Mouse (Mus musculus): ENCODE measurements around the gene Acap2. TPM values are rescaled to one million over a fixed set of nuclear protein-coding genes. Genes with fewer than 3 reads are reported as not detected.

Acap2 gene
- polyA plus RNA-seq, 1 experiment = 0.18 TPM

GRCm38 (mm10) chr16:31094036-31094435 is 107.0 kb downstream of the Acap2 start:
- Histone ChIP-seq H3K4me1 (ENCODE audit: control insufficient read depth) (no peaks in the 10 kb centered on the region), H3K36me3 (ENCODE audit: control insufficient read depth) (peaks cover 4% of the 10 kb centered on the region), H3K27me3 (ENCODE audit: control insufficient read depth) (no peaks in the 10 kb centered on the region), H3K4me3 (replicated peaks) (no peak overlapping the region), H3K9me3 (ENCODE audit: control insufficient read depth, low read length) (no peaks in the 10 kb centered on the region)
- TF ChIP-seq GATA1 (IDR thresholded peaks at IDR 0.05; ENCODE audit: low read length) (no peak), TAL1 (IDR thresholded peaks at IDR 0.05; ENCODE audit: low read length) (no peak)

- Histone ChIP-seq H3K4me3 (replicated peaks) (no peak overlapping the region), H3K9me3 (ENCODE audit: control insufficient read depth, low read length) (no peaks in the 10 kb centered on the region), H3K27me3 (ENCODE audit: control insufficient read depth) (no peaks in the 10 kb centered on the region), H3K4me1 (ENCODE audit: control insufficient read depth) (no peaks in the 10 kb centered on the region), H3K36me3 (ENCODE audit: control insufficient read depth) (peaks cover 3% of the 10 kb centered on the region)
- no peak for TF ChIP-seq TAL1 (IDR thresholded peaks at IDR 0.05; ENCODE audit: low read length)
- no peak for TF ChIP-seq GATA1 (IDR thresholded peaks at IDR 0.05; ENCODE audit: low read length)
These were observed 107.9 kb downstream of the Acap2 start for GRCm38 (mm10) chr16:31093186-31093585.

- Histone ChIP-seq H3K4me1 (ENCODE audit: control insufficient read depth) (peaks cover 25% of the 10 kb centered on the region), H3K9me3 (ENCODE audit: control insufficient read depth, low read length) (no peaks in the 10 kb centered on the region), H3K4me3 (replicated peaks) (no peak overlapping the region), H3K36me3 (ENCODE audit: control insufficient read depth) (peaks cover 3% of the 10 kb centered on the region), H3K27me3 (ENCODE audit: control insufficient read depth) (no peaks in the 10 kb centered on the region)
- TF ChIP-seq TAL1 (IDR thresholded peaks at IDR 0.05; ENCODE audit: low read length) (no peak), GATA1 (IDR thresholded peaks at IDR 0.05; ENCODE audit: low read length) (no peak)
These were observed 119.2 kb downstream of the Acap2 start for GRCm38 (mm10) chr16:31081891-31082290.

GRCm38 (mm10) chr16:31081125-31081664 is 119.8 kb downstream of the Acap2 start, which contains the start of gene Xxylt1:
Gene Xxylt1 (minus strand): TSS chr16:31081432.
- peaks cover 25% of the 10 kb centered on the region for H3K4me1 ChIP-seq (ENCODE audit: control insufficient read depth)

GRCm38 (mm10) chr16:31080573-31081051 is 120.4 kb downstream of the Acap2 start:
- Histone ChIP-seq H3K4me1 (ENCODE audit: control insufficient read depth) (peaks cover 25% of the 10 kb centered on the region), H3K27me3 (ENCODE audit: control insufficient read depth) (no peaks in the 10 kb centered on the region), H3K9me3 (ENCODE audit: control insufficient read depth, low read length) (no peaks in the 10 kb centered on the region), H3K4me3 (replicated peaks) (peak overlapping the region; percentile 75), H3K36me3 (ENCODE audit: control insufficient read depth) (peaks cover 3% of the 10 kb centered on the region)
- no peak for TF ChIP-seq GATA1 (IDR thresholded peaks at IDR 0.05; ENCODE audit: low read length)
- TF ChIP-seq TAL1 (IDR thresholded peaks at IDR 0.05; ENCODE audit: low read length) = no peak

More at GRCm38 (mm10) chr16:31081125-31081664, 119.8 kb downstream of the Acap2 start, which contains the start of gene Xxylt1:
- TF ChIP-seq TAL1 (IDR thresholded peaks at IDR 0.05; ENCODE audit: low read length) = no peak
- TF ChIP-seq GATA1 (IDR thresholded peaks at IDR 0.05; ENCODE audit: low read length) = peak; percentile 49; the same call in 1 of the 2 replicates
- Histone ChIP-seq H3K36me3 (ENCODE audit: control insufficient read depth) (peaks cover 3% of the 10 kb centered on the region), H3K9me3 (ENCODE audit: control insufficient read depth, low read length) (no peaks in the 10 kb centered on the region), H3K4me3 (replicated peaks) (peak within 1 kb of the TSS; percentile 75), H3K27me3 (ENCODE audit: control insufficient read depth) (no peaks in the 10 kb centered on the region)

- Histone ChIP-seq H3K36me3 (ENCODE audit: control insufficient read depth) (peaks cover 3% of the 10 kb centered on the region), H3K4me3 (replicated peaks) (no peak overlapping the region), H3K27me3 (ENCODE audit: control insufficient read depth) (no peaks in the 10 kb centered on the region), H3K9me3 (ENCODE audit: control insufficient read depth, low read length) (no peaks in the 10 kb centered on the region), H3K4me1 (ENCODE audit: control insufficient read depth) (peaks cover 25% of the 10 kb centered on the region)
- TF ChIP-seq TAL1 (IDR thresholded peaks at IDR 0.05; ENCODE audit: low read length) (no peak), GATA1 (IDR thresholded peaks at IDR 0.05; ENCODE audit: low read length) (no peak)
These were observed 123.6 kb downstream of the Acap2 start for GRCm38 (mm10) chr16:31077396-31077795.

GRCm38 (mm10) chr16:31076436-31076835 is 124.6 kb downstream of the Acap2 start:
- peaks cover 3% of the 10 kb centered on the region for H3K36me3 ChIP-seq (ENCODE audit: control insufficient read depth)
- H3K4me3 ChIP-seq (replicated peaks) = no peak overlapping the region
- TF ChIP-seq GATA1 (IDR thresholded peaks at IDR 0.05; ENCODE audit: low read length) (no peak), TAL1 (IDR thresholded peaks at IDR 0.05; ENCODE audit: low read length) (no peak)
- no peaks in the 10 kb centered on the region for H3K9me3 ChIP-seq (ENCODE audit: control insufficient read depth, low read length)
- no peaks in the 10 kb centered on the region for H3K27me3 ChIP-seq (ENCODE audit: control insufficient read depth)
- peaks cover 18% of the 10 kb centered on the region for H3K4me1 ChIP-seq (ENCODE audit: control insufficient read depth)

- H3K36me3 ChIP-seq (ENCODE audit: control insufficient read depth) = peaks cover 3% of the 10 kb centered on the region
- TF ChIP-seq GATA1 (IDR thresholded peaks at IDR 0.05; ENCODE audit: low read length) (no peak), TAL1 (IDR thresholded peaks at IDR 0.05; ENCODE audit: low read length) (no peak)
These were observed 126.6 kb downstream of the Acap2 start for GRCm38 (mm10) chr16:31074324-31074908.

GRCm38 (mm10) chr16:31071731-31072130 is 129.3 kb downstream of the Acap2 start:
- H3K4me3 ChIP-seq (replicated peaks) = no peak overlapping the region
- H3K9me3 ChIP-seq (ENCODE audit: control insufficient read depth, low read length) = no peaks in the 10 kb centered on the region
- no peaks in the 10 kb centered on the region for H3K27me3 ChIP-seq (ENCODE audit: control insufficient read depth)
- H3K4me1 ChIP-seq (ENCODE audit: control insufficient read depth) = peaks cover 13% of the 10 kb centered on the region
- no peaks in the 10 kb centered on the region; the same call in 1 of the 2 replicates for H3K36me3 ChIP-seq (ENCODE audit: control insufficient read depth)
- TF ChIP-seq TAL1 (IDR thresholded peaks at IDR 0.05; ENCODE audit: low read length) (no peak), GATA1 (IDR thresholded peaks at IDR 0.05; ENCODE audit: low read length) (no peak)

More at GRCm38 (mm10) chr16:31074324-31074908, 126.6 kb downstream of the Acap2 start:
- Histone ChIP-seq H3K4me1 (ENCODE audit: control insufficient read depth) (peaks cover 8% of the 10 kb centered on the region), H3K9me3 (ENCODE audit: control insufficient read depth, low read length) (no peaks in the 10 kb centered on the region), H3K27me3 (ENCODE audit: control insufficient read depth) (no peaks in the 10 kb centered on the region), H3K4me3 (replicated peaks) (no peak overlapping the region)
